ENCODE assay signal across 8 mouse cellular contexts in genomic region chr1:36303381-36304320, GRCm38 (mm10). TPM values are rescaled to one million over a fixed set of nuclear protein-coding genes. Genes with fewer than 3 reads are reported as not detected.
DNase-seq lines count a peak whose midpoint lies in the region; ATAC-seq lines count a peak whose summit lies in the region.

No protein-coding gene starts in this region.

- peak; percentile 47 to 63 for DNase-seq in adrenal gland, adult 18-20 months (ENCODE audit: low spot score in 2 of 2)
- peak; percentile 65 to 78 for DNase-seq in cerebellum, postnatal 25 days
- peak; percentile 69 to 79 for DNase-seq in gastrocnemius, postnatal 36 days
- peak; percentile 81 to 94 for DNase-seq in left cerebral cortex, postnatal 25 days (ENCODE audit: low spot score in 2 of 2)
- DNase-seq in midbrain, embryonic 11.5 days (ENCODE audit: low spot score, missing footprints): peak; percentile 92
- no peak for DNase-seq in natural killer cell, adult 2 months (ENCODE audit: low spot score in 2 of 2)

- peak overlapping the region; percentile 32; the same call in 1 of the 2 replicates for H3K9ac ChIP-seq in intestine, embryonic 15.5 days
- peak overlapping the region; percentile 24; the same call in 1 of the 2 replicates for H3K9ac ChIP-seq in midbrain, embryonic 11.5 days (ENCODE audit: low read length)
- no peak overlapping the region for H3K9ac ChIP-seq in stomach, embryonic 15.5 days

- H3K4me2 ChIP-seq in intestine, embryonic 15.5 days (replicated peaks): peak overlapping the region; percentile 83
- peak overlapping the region; percentile 54 for H3K4me2 ChIP-seq in midbrain, embryonic 11.5 days
- peak overlapping the region; percentile 75 for H3K4me2 ChIP-seq in stomach, embryonic 15.5 days

- H3K27ac ChIP-seq in intestine, embryonic 15.5 days: peak overlapping the region; percentile 51; the same call in 1 of the 2 replicates
- no peak overlapping the region for H3K27ac ChIP-seq in midbrain, embryonic 11.5 days (ENCODE audit: low read depth, low read length)
- H3K27ac ChIP-seq in stomach, embryonic 15.5 days: peak overlapping the region; percentile 14; the same call in 1 of the 2 replicates

- H3K4me3 ChIP-seq in intestine, embryonic 15.5 days (replicated peaks): peak overlapping the region; percentile 34
- H3K4me3 ChIP-seq in midbrain, embryonic 11.5 days (ENCODE audit: low read depth, low read length): peak overlapping the region; percentile 28
- H3K4me3 ChIP-seq in stomach, embryonic 15.5 days (replicated peaks): peak overlapping the region; percentile 28

- H3K9me3 ChIP-seq in intestine, embryonic 15.5 days: no peaks in the 10 kb centered on the region
- H3K9me3 ChIP-seq in midbrain, embryonic 11.5 days (ENCODE audit: control insufficient read depth, low read length): no peaks in the 10 kb centered on the region
- H3K9me3 ChIP-seq in stomach, embryonic 15.5 days: no peaks in the 10 kb centered on the region

- intact Hi-C loops in gastrocnemius, postnatal 36 days (cut with DNase I): no loop called here
- intact Hi-C loops in left cerebral cortex, postnatal 25 days (cut with DNase I): no loop called here

- no peaks in the 10 kb centered on the region for H3K36me3 ChIP-seq in intestine, embryonic 15.5 days
- H3K36me3 ChIP-seq in midbrain, embryonic 11.5 days (ENCODE audit: control insufficient read depth, insufficient read depth, low read length): no peaks in the 10 kb centered on the region
- H3K36me3 ChIP-seq in stomach, embryonic 15.5 days: no peaks in the 10 kb centered on the region

- WGBS in intestine, embryonic 15.5 days: 9% methylated on average over 30 of the region's 30 CpGs
- WGBS in midbrain, embryonic 11.5 days: 9% methylated on average over 29 of the region's 30 CpGs
- 8% methylated on average over 30 of the region's 30 CpGs for WGBS in stomach, embryonic 15.5 days

- peaks cover 10% of the 10 kb centered on the region; the same call in 1 of the 2 replicates for H3K4me1 ChIP-seq in intestine, embryonic 15.5 days (replicated peaks)
- H3K4me1 ChIP-seq in midbrain, embryonic 11.5 days (ENCODE audit: control insufficient read depth, insufficient read depth, low read length): peaks cover 10% of the 10 kb centered on the region
- H3K4me1 ChIP-seq in stomach, embryonic 15.5 days: peaks cover 10% of the 10 kb centered on the region

- ATAC-seq in intestine, embryonic 15.5 days: peak; percentile 57
- peak; percentile 33; the same call in 1 of the 2 replicates for ATAC-seq in midbrain, embryonic 11.5 days (ENCODE audit: low FRiP score)
- peak; percentile 57 for ATAC-seq in stomach, embryonic 15.5 days (ENCODE audit: insufficient read depth, low FRiP score, low read depth)

- 0 out of 2 replicates have a peak, but pooled peaks cover 9% of the 10 kb centered on the region for H3K27me3 ChIP-seq in intestine, embryonic 15.5 days (replicated peaks)
- H3K27me3 ChIP-seq in midbrain, embryonic 11.5 days (ENCODE audit: control insufficient read depth, insufficient read depth, low read length): peaks cover 9% of the 10 kb centered on the region; the same call in 1 of the 2 replicates
- peaks cover 42% of the 10 kb centered on the region for H3K27me3 ChIP-seq in stomach, embryonic 15.5 days (replicated peaks)

RNA-seq across cellular contexts. Expression of gene Arid5a, which starts 3.9 kb away (rescaled TPM):
- total RNA-seq in adrenal gland, adult 18-20 months (2021): 1 to 10 TPM; 6.3 to 7.9 TPM
- total RNA-seq in gastrocnemius, postnatal 36 days (2021): 10 to 100 TPM; 10.7 to 11.8 TPM
- polyA plus RNA-seq in intestine, embryonic 15.5 days (2015; fragmentation: Nextera tagmentation; extraction: Ambion mirVana): 3.2 and 5.3 TPM in 2 replicates
- total RNA-seq in left cerebral cortex, postnatal 25 days (2021): 10 to 100 TPM; 14.9 to 16.4 TPM
- polyA plus RNA-seq in midbrain, embryonic 11.5 days (2014; fragmentation: Nextera tagmentation; extraction: Ambion mirVana): 1.8 and 2.0 TPM in 2 replicates
- polyA plus RNA-seq in stomach, embryonic 15.5 days (2015; fragmentation: Nextera tagmentation; extraction: Ambion mirVana): 3.5 and 4.7 TPM in 2 replicates

RNA-seq across cellular contexts. Expression of gene Neurl3, which starts 29.2 kb away (rescaled TPM):
- total RNA-seq in adrenal gland, adult 18-20 months (2021): 10 to 100 TPM in 1 of 2 experiments, 1 to 10 TPM in 1; 4.7 to 12.9 TPM
- total RNA-seq in gastrocnemius, postnatal 36 days (2021): under 1 TPM; 0.31 to 0.72 TPM
- polyA plus RNA-seq in intestine, embryonic 15.5 days (2015; fragmentation: Nextera tagmentation; extraction: Ambion mirVana): 24.2 and 25.6 TPM in 2 replicates
- total RNA-seq in left cerebral cortex, postnatal 25 days (2021): under 1 TPM in 1 of 2 experiments, not detected in 1; 0.71 TPM
- polyA plus RNA-seq in midbrain, embryonic 11.5 days (2014; fragmentation: Nextera tagmentation; extraction: Ambion mirVana): 0.33 and 0.57 TPM in 2 replicates
- polyA plus RNA-seq in stomach, embryonic 15.5 days (2015; fragmentation: Nextera tagmentation; extraction: Ambion mirVana): 15.6 and 18.7 TPM in 2 replicates

RNA-seq across cellular contexts. Expression of gene Uggt1, which starts 59.1 kb away (rescaled TPM):
- 10 to 100 TPM; 37.4 to 46.4 TPM for total RNA-seq in adrenal gland, adult 18-20 months (2021)
- total RNA-seq in gastrocnemius, postnatal 36 days (2021): 10 to 100 TPM; 18.2 to 24.1 TPM
- 50.3 and 57.5 TPM in 2 replicates for polyA plus RNA-seq in intestine, embryonic 15.5 days (2015; fragmentation: Nextera tagmentation; extraction: Ambion mirVana)
- total RNA-seq in left cerebral cortex, postnatal 25 days (2021): 10 to 100 TPM; 48.7 to 51.7 TPM
- polyA plus RNA-seq in midbrain, embryonic 11.5 days (2014; fragmentation: Nextera tagmentation; extraction: Ambion mirVana): 80.7 and 83.0 TPM in 2 replicates
- 52.8 and 60.3 TPM in 2 replicates for polyA plus RNA-seq in stomach, embryonic 15.5 days (2015; fragmentation: Nextera tagmentation; extraction: Ambion mirVana)

Comparison
In these comparisons a context has a peak if more than half of its experiments do, and no peak if none do; other contexts are left out.
1. DNase-seq: peak in adrenal gland, adult 18-20 months (2 of 2), cerebellum, postnatal 25 days (2 of 2), gastrocnemius, postnatal 36 days (2 of 2), left cerebral cortex, postnatal 25 days (2 of 2) and midbrain, embryonic 11.5 days (single experiment); none in natural killer cell, adult 2 months (0 of 2).
2. Peak in every context shown above with its lines, with median percentiles within 50 percentile points of each other: ATAC-seq, H3K4me2 ChIP-seq and H3K4me3 ChIP-seq.